Mouse (Mus musculus) monocyte, adult 59 days (primary cell): Measurements from ENCODE around the gene Ndufs4. TPM values are rescaled to one million over a fixed set of nuclear protein-coding genes. Genes with fewer than 3 reads are reported as not detected.

Experiments
- total RNA-seq, 2 experiments: library from RNA; stranded (reverse); gene quantifications; one replicate each; pipeline ENCODE4 v1.2.4; 2023

The Ndufs4 gene
- total RNA-seq = 10 to 100 TPM; 42.1 to 48.6 TPM

DNA sequence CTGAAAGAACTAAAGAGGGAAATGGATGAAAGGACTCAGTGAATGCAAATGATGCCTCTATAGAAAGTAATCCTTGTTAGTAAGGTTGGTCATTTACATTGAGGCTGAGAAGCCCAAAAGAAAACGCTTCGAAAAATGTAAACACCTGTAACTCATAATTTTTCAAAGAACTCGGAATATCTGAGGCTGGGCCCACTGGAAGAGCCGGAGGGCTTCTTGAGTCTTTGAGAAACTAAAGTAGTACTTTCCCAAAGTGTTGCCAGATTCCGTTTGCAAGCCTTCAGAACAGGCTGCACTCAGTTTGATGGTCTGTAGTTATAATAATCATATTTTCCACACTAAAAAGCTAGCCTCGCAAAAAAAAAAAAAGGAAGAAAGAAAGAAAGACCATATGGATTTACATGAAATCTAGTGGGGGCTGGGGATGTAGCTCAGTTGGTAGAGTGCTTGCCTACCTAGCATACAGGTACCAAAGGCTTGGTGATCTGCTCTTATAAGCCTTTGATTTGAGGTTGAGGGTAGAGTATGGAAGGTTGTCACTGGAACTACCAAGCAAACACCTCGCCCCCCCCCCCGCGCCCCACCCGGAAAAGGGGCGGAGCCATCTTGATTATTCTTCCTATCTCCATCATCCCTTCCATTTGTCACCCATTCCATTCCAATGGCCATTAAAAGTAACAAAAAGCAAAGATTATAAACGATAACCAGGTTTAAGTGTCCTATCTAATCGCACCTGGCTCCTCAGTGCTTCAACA, at the start of gene Ndufs4:
Ndufs4 (minus strand) TSS at position 48 of the 755 bp plus-strand sequence.

Other genes with a start within 250 kb of the Ndufs4 start
- gene Fst, start 70.7 kb upstream of the Ndufs4 start, total RNA-seq = not detected